8 mouse cellular contexts compared by ENCODE assay signal in the genomic region with DNA sequence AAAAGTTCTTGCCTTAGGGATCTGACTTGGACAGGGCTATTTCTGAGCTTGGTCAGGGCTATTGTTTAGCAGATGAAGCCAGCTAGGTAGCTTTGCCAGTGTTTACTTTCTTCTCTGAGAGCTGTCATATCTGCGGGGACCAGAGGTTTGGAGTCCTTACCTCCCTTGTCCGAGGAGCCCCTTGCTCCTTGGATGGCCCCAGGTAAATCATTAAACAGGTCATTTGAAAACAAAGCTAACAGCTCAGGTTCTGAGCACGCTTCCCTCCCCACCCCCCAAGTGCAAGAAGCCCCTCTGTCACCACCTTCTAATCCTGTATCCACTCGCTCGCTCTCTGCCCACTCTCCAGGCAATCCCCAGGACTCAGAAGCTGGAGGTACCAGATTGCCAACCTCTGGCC. TPM values are rescaled to one million over a fixed set of nuclear protein-coding genes. Genes with fewer than 3 reads are reported as not detected.
A peak's percentile ranks its signal among the peaks of the same experiment; 100 is the strongest.
DNase-seq lines count a peak whose midpoint lies in the region; ATAC-seq and TF ChIP-seq lines count a peak whose summit lies in the region.

No protein-coding gene starts in this region.

- dilution Hi-C loops in CH12.LX (cut with MboI; ENCODE audit: extremely low pct_ligation_motif_present, extremely low pct_unique_long_range_greater_than_20kb, low sequenced_read_pairs): no loop called here

- TF ChIP-seq RAD21 in CH12.LX (IDR thresholded peaks at IDR 0.05; ENCODE audit: low read depth, low read length): no peak

- peaks cover 15 to 44% of the 10 kb centered on the region in 2 experiments for H3K4me1 ChIP-seq in CH12.LX (ENCODE audit: control insufficient read depth in 1 of 2, insufficient read depth in 2 of 2)
- H3K4me1 ChIP-seq in embryonic facial prominence, embryonic 14.5 days (ENCODE audit: control insufficient read depth, insufficient read depth, low read length): peaks cover 3% of the 10 kb centered on the region; the same call in 1 of the 2 replicates
- peaks cover 21% of the 10 kb centered on the region for H3K4me1 ChIP-seq in intestine, embryonic 16.5 days (ENCODE audit: control insufficient read depth, insufficient read depth, low read length)
- H3K4me1 ChIP-seq in midbrain, embryonic 11.5 days (ENCODE audit: control insufficient read depth, insufficient read depth, low read length): peaks cover 6% of the 10 kb centered on the region

- 63% methylated on average over 5 of the region's 5 CpGs for WGBS in embryonic facial prominence, embryonic 14.5 days
- 41% methylated on average over 5 of the region's 5 CpGs for WGBS in intestine, embryonic 16.5 days
- 62% methylated on average over 5 of the region's 5 CpGs for WGBS in midbrain, embryonic 11.5 days

- peaks cover 19% of the 10 kb centered on the region for H3K9me3 ChIP-seq in CH12.LX (replicated peaks; ENCODE audit: low read length)
- no peaks in the 10 kb centered on the region for H3K9me3 ChIP-seq in embryonic facial prominence, embryonic 14.5 days (ENCODE audit: control insufficient read depth, low read length)
- peaks cover 2% of the 10 kb centered on the region; the same call in 1 of the 2 replicates for H3K9me3 ChIP-seq in intestine, embryonic 16.5 days (ENCODE audit: control insufficient read depth, low read length)
- H3K9me3 ChIP-seq in midbrain, embryonic 11.5 days (ENCODE audit: control insufficient read depth, low read length): no peaks in the 10 kb centered on the region

- ATAC-seq in embryonic facial prominence, embryonic 14.5 days (ENCODE audit: low read depth): no peak
- ATAC-seq in intestine, embryonic 16.5 days: peak; percentile 22
- no peak for ATAC-seq in midbrain, embryonic 11.5 days (ENCODE audit: low FRiP score)
- ATAC-seq in erythroblast, adult 5-6 weeks (replicated peaks; ENCODE audit: low FRiP score, poor library complexity, severe bottlenecking): no peak
- no peak for ATAC-seq in granulocyte monocyte progenitor cell, adult 5-6 weeks (replicated peaks; ENCODE audit: poor library complexity, severe bottlenecking)

- H3K36me3 ChIP-seq in CH12.LX (replicated peaks in 1 of 2; ENCODE audit: control insufficient read depth in 1 of 2, insufficient read depth in 1 of 2, low read length in 1 of 2): peaks cover 0 to 7% of the 10 kb centered on the region in 2 experiments
- no peaks in the 10 kb centered on the region for H3K36me3 ChIP-seq in embryonic facial prominence, embryonic 14.5 days (ENCODE audit: control insufficient read depth, insufficient read depth, low read length)
- peaks cover 6% of the 10 kb centered on the region; the same call in 1 of the 2 replicates for H3K36me3 ChIP-seq in intestine, embryonic 16.5 days (ENCODE audit: control insufficient read depth, insufficient read depth, low read length)
- H3K36me3 ChIP-seq in midbrain, embryonic 11.5 days (ENCODE audit: control insufficient read depth, insufficient read depth, low read length): no peaks in the 10 kb centered on the region

- H3K27me3 ChIP-seq in CH12.LX (replicated peaks): no peaks in the 10 kb centered on the region
- H3K27me3 ChIP-seq in embryonic facial prominence, embryonic 14.5 days (replicated peaks; ENCODE audit: control insufficient read depth, insufficient read depth, low read length): no peaks in the 10 kb centered on the region
- no peaks in the 10 kb centered on the region for H3K27me3 ChIP-seq in intestine, embryonic 16.5 days (replicated peaks; ENCODE audit: control insufficient read depth, insufficient read depth, low read length)
- no peaks in the 10 kb centered on the region for H3K27me3 ChIP-seq in midbrain, embryonic 11.5 days (ENCODE audit: control insufficient read depth, insufficient read depth, low read length)

- no peak overlapping the region for H3K27ac ChIP-seq in CH12.LX (ENCODE audit: insufficient read depth, low read depth)
- H3K27ac ChIP-seq in embryonic facial prominence, embryonic 14.5 days (replicated peaks; ENCODE audit: low read depth, low read length): no peak overlapping the region
- peak overlapping the region; percentile 85 for H3K27ac ChIP-seq in intestine, embryonic 16.5 days (ENCODE audit: low read length)
- H3K27ac ChIP-seq in midbrain, embryonic 11.5 days (ENCODE audit: low read depth, low read length): no peak overlapping the region

- 0 out of 2 replicates have a peak overlapping the region, but pooled peaks have one; percentile 24 for H3K4me2 ChIP-seq in CH12.LX (ENCODE audit: insufficient read depth, low read depth, poor library complexity, severe bottlenecking)
- H3K4me2 ChIP-seq in embryonic facial prominence, embryonic 14.5 days (ENCODE audit: low read depth, low read length): peak overlapping the region; percentile 92; the same call in 1 of the 2 replicates
- peak overlapping the region; percentile 98 for H3K4me2 ChIP-seq in intestine, embryonic 16.5 days (ENCODE audit: low read depth, low read length)
- peak overlapping the region; percentile 89 for H3K4me2 ChIP-seq in midbrain, embryonic 11.5 days

- H3K4me3 ChIP-seq in CH12.LX (replicated peaks in 1 of 3; ENCODE audit: low read depth in 2 of 3, low read length in 2 of 3, poor library complexity in 1 of 3): no peak overlapping the region
- H3K4me3 ChIP-seq in embryonic facial prominence, embryonic 14.5 days (ENCODE audit: low read depth, low read length): no peak overlapping the region
- H3K4me3 ChIP-seq in intestine, embryonic 16.5 days (ENCODE audit: low read length): peak overlapping the region; percentile 9; the same call in 1 of the 2 replicates
- H3K4me3 ChIP-seq in midbrain, embryonic 11.5 days (ENCODE audit: low read depth, low read length): no peak overlapping the region

- no peak for DNase-seq in CH12.LX (ENCODE audit: extremely low read depth)
- no peak for DNase-seq in embryonic facial prominence, embryonic 14.5 days (ENCODE audit: low spot score)
- no peak for DNase-seq in midbrain, embryonic 11.5 days (ENCODE audit: low spot score, missing footprints)
- no peak for DNase-seq in layer of hippocampus, postnatal 36 days
- DNase-seq in embryo, embryonic 10 days (ENCODE audit: low spot score): no peak

- no peak for TF ChIP-seq POLR2A in CH12.LX (IDR thresholded peaks at IDR 0.05; ENCODE audit: low read depth, low read length)

- TF ChIP-seq CTCF in CH12.LX (conservative IDR thresholded peaks at IDR 0.05 in 1 of 2, IDR thresholded peaks at IDR 0.05 in 1 of 2; ENCODE audit: low read depth in 2 of 2, low read length in 2 of 2): no peak

- no peaks in the 10 kb centered on the region for H3K79me2 ChIP-seq in CH12.LX (replicated peaks; ENCODE audit: control insufficient read depth, extremely low read depth, insufficient read depth, poor library complexity, severe bottlenecking)

- no peak for TF ChIP-seq EP300 in CH12.LX (IDR thresholded peaks at IDR 0.05; ENCODE audit: low read length)

- H3K9ac ChIP-seq in CH12.LX (ENCODE audit: insufficient read depth, low read depth): no peak overlapping the region
- no peak overlapping the region for H3K9ac ChIP-seq in embryonic facial prominence, embryonic 14.5 days (ENCODE audit: low read depth, low read length)
- H3K9ac ChIP-seq in intestine, embryonic 16.5 days (ENCODE audit: low read depth, low read length): peak overlapping the region; percentile 38
- 0 out of 2 replicates have a peak overlapping the region, but pooled peaks have one; percentile 5 for H3K9ac ChIP-seq in midbrain, embryonic 11.5 days (ENCODE audit: low read length)

- in situ Hi-C loops in CH12.LX (cut with MboI; ENCODE audit: low pct_ligation_motif_present, low pct_unique_long_range_greater_than_20kb, low sequenced_read_pairs): no loop called here

TF ChIP-seq in CH12.LX, 34 proteins besides CTCF, POLR2A, EP300 and RAD21:
- TF ChIP-seq SIN3A (IDR thresholded peaks at IDR 0.05; ENCODE audit: low read length) (no peak), ZC3H11A (IDR thresholded peaks at IDR 0.05; ENCODE audit: low read depth, low read length) (no peak), ZNF384 (IDR thresholded peaks at IDR 0.05; ENCODE audit: low read depth, low read length) (no peak), JUN (IDR thresholded peaks at IDR 0.05; ENCODE audit: insufficient read depth, low read depth, low read length) (no peak), ZKSCAN1 (IDR thresholded peaks at IDR 0.05; ENCODE audit: borderline replicate concordance, low read depth, low read length) (no peak), PAX5 (IDR thresholded peaks at IDR 0.05; ENCODE audit: low read length) (no peak), JUND (conservative IDR thresholded peaks at IDR 0.05; ENCODE audit: low read depth, low read length) (no peak), NRF1 (IDR thresholded peaks at IDR 0.05; ENCODE audit: low read depth, low read length) (no peak), TCF12 (IDR thresholded peaks at IDR 0.05; ENCODE audit: low read depth, low read length) (no peak), MAX (IDR thresholded peaks at IDR 0.05; ENCODE audit: low read length) (no peak), CHD1 (IDR thresholded peaks at IDR 0.05; ENCODE audit: low read depth, low read length) (no peak), KAT2A (IDR thresholded peaks at IDR 0.05; ENCODE audit: insufficient replicate concordance, low read length) (no peak), SMC3 (IDR thresholded peaks at IDR 0.05; ENCODE audit: low read depth, low read length) (no peak), IRF4 (IDR thresholded peaks at IDR 0.05; ENCODE audit: low read depth, low read length) (no peak), GABPA (IDR thresholded peaks at IDR 0.05; ENCODE audit: insufficient replicate concordance, low read depth, low read length) (no peak), HCFC1 (IDR thresholded peaks at IDR 0.05; ENCODE audit: low read depth, low read length) (no peak), TBP (conservative IDR thresholded peaks at IDR 0.05; ENCODE audit: low read depth, low read length) (no peak), MXI1 (IDR thresholded peaks at IDR 0.05; ENCODE audit: low read depth, low read length) (no peak)

RNA-seq across cellular contexts. Expression of gene Castor2, which starts 1.8 kb away (rescaled TPM):
- total RNA-seq in CH12.LX (2012; rRNA removed) (1.2 and 1.3 TPM in 2 replicates), CH12.LX (2014; rRNA removed) (0.31 and 0.35 TPM in 2 replicates)
- polyA plus RNA-seq in CH12.LX (2012; ENCODE audit: insufficient read length, low read depth): 3.8 and 3.9 TPM in 2 replicates
- polyA plus RNA-seq in embryonic facial prominence, embryonic 14.5 days (2014; fragmentation: Nextera tagmentation; extraction: Ambion mirVana): 11.7 and 13.5 TPM in 2 replicates
- 6.7 and 8.2 TPM in 2 replicates for polyA plus RNA-seq in intestine, embryonic 16.5 days (2015; fragmentation: Nextera tagmentation; extraction: Ambion mirVana)
- polyA plus RNA-seq in midbrain, embryonic 11.5 days (2014; fragmentation: Nextera tagmentation; extraction: Ambion mirVana): 10.8 and 11.7 TPM in 2 replicates
- 10 to 100 TPM; 71.5 to 79.3 TPM for total RNA-seq in layer of hippocampus, postnatal 36 days (2021)
- 1.3 TPM in 1 of 2 replicates, not detected in the other for total RNA-seq in erythroblast, adult 5-6 weeks (2015; ENCODE audit: low replicate concordance)
- 0.09 and 0.28 TPM in 2 replicates for total RNA-seq in erythroblast, adult 5-6 weeks (2017; ENCODE audit: low replicate concordance)
- total RNA-seq in granulocyte monocyte progenitor cell, adult 5-6 weeks (2014; fragmentation: Nextera tagmentation): 1.2 and 1.3 TPM in 2 replicates
- 0.30 and 3.0 TPM in 2 replicates for total RNA-seq in granulocyte monocyte progenitor cell, adult 5-6 weeks (2017)

Comparison
In these comparisons a context has a peak if more than half of its experiments do, and no peak if none do; other contexts are left out.
1. H3K4me2 ChIP-seq: peak in every context shown above with its lines; median percentile 98 in intestine, embryonic 16.5 days; 92 in embryonic facial prominence, embryonic 14.5 days; 89 in midbrain, embryonic 11.5 days; 24 in CH12.LX.
2. H3K9ac ChIP-seq: peak in intestine, embryonic 16.5 days (single experiment) and midbrain, embryonic 11.5 days (single experiment); none in CH12.LX (single experiment) and embryonic facial prominence, embryonic 14.5 days (single experiment).
3. RNA of gene Castor2, which starts 1.8 kb away (total RNA-seq): 71.5 to 79.3 TPM in layer of hippocampus, postnatal 36 days; 0.30 to 3.0 TPM in granulocyte monocyte progenitor cell, adult 5-6 weeks, 0.09 to 1.3 TPM in erythroblast, adult 5-6 weeks and 0.31 to 1.3 TPM in CH12.LX; every median in the first group is over 10 times any median in the second.